Mouse (Mus musculus) lung, adult 2 months (tissue): ENCODE measurements around the gene Ubap1l.

Source experiments
- CTCF ChIP-seq: fragments of 200-500 bp; IDR thresholded peaks from 2 replicates; pipeline ENCODE4 v1.5.1; 2011; ENCODE audit warnings: mild to moderate bottlenecking, low read length, control low read depth; ENCODE audit not compliant: insufficient read depth
- POLR2A ChIP-seq: fragments of 200-500 bp; IDR thresholded peaks from 2 replicates; pipeline ENCODE4 v1.6.1; 2011; ENCODE audit warnings: low read depth, mild to moderate bottlenecking, control low read depth, low read length, borderline replicate concordance; ENCODE audit errors: extremely low read depth

- TF ChIP-seq POLR2A (no peak), CTCF (0 out of 2 replicates have a peak, but pooled peaks have one; percentile 32)
Measured at GRCm38 (mm10) chr9:65386373-65387140, 25.7 kb downstream of the Ubap1l start.
